Mouse (Mus musculus): ENCODE measurements around the gene Rhou.
A peak's percentile ranks its signal among the peaks of the same experiment; 100 is the strongest.

The Rhou gene

DNA sequence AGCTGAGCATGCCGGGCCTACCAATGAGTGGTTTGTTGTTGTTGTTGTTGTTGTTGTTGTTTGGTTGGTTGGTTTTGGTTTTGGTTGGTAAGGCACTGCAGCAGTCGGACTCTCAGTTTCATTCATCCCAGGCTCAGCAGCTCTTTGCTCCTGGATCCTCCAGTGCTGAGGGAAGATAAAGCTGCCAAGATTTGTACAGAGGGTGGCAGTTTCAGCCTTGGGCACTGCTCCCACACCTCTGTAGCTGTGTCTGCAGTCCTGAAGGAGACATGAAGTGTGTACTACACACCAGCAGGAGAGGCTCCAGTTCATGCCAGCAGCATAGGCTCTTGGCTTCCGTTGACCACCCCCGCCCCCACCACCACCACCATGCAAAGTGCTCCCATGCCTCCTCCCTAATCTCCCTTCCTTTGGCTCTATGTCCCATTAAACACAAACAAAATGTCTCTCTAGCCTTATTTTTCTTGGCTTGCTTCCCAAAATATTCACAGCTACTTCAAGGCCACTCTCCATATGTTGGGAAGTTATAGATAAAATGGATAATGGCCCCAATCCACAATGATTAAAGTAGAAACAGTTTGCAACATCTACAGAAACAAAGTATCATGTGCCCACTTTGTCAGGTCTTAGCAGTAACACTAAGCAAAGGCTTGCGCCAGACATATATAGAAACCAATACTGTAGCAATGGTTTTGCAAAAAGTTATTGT lies 2.2 kb upstream of the Rhou start:
- no peak for DNase-seq

DNA sequence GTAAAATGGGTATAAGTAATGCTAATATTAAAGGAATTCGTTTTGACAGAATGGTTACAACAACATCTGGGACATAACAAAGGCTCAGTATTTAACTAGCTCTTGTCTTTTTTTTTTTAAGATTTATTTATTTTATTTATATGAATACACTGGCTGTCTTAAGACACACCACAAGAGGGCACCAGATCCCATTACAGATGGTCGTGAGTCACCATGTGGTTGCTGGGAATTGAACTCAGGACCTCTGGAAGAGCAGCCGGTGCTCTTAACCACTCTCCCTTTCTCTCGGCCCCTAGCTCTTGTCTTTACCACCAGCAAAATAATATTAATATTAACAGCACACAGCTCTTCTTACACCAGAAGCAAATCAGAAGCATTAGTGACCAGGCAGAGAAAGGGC lies 1.1 kb upstream of the Rhou start:
- no peak for DNase-seq

DNA sequence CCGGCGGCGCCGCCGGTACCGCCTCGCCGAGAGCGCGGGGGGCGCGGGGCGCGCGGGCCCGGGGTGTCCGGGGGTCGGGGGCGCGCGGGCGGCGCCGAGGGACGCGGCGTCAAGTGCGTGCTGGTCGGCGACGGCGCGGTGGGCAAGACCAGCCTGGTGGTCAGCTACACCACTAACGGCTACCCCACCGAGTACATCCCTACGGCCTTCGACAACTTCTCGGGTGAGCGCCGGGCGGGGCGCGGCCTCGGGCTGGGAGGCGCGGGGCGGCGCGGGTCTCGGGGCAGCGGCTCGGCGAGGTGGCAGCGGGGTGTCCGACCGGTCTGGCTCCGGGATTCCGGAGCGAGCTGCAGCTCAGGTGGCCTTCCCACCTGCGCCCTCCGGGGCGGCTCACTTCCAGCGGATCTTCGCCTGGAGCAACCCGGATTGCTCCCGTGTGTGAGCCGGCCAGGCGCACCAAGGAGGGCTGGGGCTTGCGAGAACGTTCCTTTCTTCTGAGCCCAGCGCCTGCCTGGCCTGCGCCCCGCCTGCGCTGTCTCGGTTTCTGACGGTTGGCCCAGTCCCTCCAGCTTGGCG lies 353 bp downstream of the Rhou start:
- DNase-seq: peak; percentile 61

DNA sequence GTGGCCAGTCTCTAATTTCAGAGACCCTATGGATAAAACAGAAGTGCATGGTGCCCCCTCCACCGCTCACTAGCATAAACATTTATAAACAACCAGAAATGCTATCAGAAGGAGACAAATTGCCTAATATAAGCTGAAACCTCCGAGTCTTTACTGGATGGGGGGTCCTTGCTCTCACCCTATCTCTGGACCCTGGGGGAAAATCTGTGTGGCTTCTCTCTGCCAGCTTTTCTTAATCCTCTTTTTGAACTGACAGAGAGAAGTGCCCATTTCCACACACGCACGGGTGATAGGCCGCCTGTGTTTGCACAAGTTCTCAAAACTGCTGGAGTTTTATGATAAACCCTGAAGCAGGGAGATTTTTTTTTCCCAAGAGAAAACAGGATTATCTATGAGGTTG lies 1.0 kb downstream of the Rhou start:
- DNase-seq: no peak

DNA sequence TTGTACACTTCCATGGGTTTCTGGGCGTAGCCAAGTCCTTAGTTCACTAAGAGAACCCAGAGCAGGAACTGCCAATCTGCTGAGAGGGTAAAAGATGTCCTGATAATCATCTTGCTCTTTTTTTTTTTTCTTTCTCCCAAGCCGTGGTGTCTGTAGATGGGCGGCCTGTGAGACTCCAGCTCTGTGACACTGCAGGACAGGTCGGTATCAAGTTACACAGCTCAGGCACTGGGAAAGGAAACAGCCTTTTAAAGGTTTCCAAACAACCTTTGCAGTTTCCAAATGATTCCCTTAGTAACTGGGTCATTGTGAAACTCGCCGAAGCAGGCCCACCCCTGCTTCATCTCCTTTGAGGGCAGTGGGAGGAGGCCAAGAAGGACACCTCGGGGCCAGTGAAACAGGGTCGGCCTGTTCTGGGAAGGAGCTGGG lies 1.6 kb downstream of the Rhou start:
- DNase-seq: no peak

DNA sequence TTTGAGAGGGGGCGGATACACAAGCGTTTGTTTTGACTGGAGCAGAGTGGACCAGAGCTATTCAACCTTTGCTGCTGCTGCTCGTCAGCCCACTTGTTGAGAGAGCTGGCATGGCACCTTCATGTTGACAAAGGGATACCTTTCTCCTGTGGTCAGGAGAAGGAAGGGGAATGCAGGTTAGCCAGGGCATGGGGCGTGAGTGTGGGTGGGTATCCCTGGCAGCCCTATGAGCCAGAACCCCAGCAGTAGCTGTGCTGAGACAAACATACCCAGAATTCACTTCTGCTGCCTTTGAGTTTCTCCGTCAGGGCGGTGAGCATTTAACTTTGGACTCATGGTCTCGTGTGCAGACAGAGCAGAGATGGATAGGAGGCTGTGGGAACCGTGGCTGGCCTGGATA lies 4.1 kb downstream of the Rhou start:
- no peak for DNase-seq

DNA sequence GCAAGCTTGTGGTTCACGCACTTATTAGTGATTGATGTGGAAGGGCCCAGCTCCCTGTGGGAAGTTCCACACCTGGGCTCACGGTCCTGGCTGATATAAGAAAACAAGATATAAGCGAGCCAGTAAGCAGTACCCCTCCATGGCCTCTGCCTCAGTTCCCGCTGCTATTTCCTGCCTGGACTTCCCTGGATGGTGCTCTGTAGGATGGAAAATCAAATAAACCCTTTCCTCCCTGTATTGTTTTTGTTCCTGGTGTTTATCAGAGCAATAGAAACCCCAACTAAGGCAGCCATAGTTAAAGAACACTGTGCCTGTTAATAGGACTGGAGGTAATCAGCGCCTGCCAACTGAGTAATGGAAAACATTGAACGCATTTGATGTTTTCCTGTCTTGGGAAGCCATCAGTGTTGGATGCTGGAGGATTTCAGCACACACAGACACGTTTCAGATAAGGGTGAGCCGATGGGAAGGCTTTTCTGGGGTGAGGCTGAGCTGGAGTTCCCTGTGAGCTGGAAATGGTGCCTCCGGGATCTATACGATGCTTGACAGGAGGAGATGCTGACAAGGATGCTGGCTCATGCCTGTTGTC lies 5.8 kb downstream of the Rhou start:
- DNase-seq: no peak

DNA sequence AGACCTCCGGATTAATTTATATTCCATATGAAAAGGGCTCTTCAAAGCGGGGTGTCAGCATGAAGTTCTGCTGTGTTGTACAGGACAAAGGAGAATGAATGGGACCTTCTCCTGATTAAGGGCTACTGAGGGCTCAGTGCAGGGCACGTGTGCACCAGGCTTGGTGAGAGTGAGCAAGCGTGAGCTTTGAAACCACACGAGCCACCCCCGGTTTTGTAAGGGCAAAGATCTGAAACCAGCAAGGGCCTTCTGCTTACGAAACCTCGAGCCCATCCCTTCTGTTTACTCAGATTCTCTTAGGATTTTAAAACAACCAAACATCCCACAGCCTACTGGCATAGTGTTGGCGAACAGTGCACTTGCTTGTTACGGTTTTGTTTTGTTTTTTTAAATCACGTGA lies 7.8 kb downstream of the Rhou start:
- no peak for DNase-seq

DNA sequence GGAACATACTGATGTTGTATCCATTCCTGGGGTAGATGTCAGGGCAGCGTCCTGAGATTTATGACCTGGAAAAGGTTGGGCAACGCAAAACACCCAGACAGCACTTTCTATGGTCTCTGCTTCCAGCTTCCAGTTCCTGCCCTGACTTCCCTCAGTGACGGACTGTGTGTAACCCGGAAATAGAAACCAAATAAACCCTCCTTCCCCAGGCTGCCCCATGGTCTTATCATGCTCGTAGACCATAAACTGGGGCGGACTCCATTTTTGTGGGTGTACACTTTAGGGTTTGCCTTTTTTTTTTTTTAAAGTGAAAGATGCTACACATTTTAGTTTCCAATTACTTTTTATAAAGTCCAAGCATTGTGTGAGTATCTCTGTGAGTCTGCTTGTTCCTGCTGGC lies 11.9 kb downstream of the Rhou start:
- DNase-seq: no peak

DNA sequence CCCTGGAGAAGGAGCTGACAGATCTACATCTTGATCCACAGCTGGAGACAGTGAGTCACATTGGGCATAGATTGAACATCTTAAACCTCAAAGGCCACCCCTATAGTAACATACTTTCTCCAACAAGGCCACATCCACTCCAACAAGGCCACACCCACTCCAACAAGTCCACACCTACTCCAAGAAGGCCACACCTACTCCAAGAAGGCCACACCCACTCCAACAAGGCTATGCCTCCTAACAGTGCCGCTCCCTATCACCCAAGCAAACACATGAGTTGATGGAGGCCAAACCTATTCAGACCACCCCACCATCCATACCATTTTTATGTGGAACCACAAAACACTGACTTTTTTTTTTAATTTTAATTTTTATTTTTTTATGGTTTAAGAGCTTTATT lies 13.1 kb downstream of the Rhou start:
- no peak for DNase-seq

DNA sequence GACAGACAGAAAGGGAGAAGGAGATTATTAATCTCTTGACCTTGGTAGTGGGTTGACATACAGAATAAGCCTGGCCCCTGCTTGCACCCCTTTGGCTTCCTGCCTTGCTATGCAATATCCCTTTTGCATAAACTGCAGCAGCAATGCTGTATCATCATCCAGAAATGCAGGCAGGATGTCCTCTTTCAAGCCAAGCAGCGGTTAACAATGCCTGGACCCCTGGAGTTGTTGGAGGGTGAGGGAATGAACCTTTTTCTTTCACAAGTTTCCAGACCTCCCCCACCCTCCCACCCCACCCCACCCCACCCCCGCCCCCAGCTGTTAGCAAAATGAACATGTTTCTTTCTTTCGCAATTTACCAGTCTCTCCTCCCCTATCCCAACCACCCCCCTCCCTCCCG lies 15.0 kb downstream of the Rhou start:
- DNase-seq: no peak

DNA sequence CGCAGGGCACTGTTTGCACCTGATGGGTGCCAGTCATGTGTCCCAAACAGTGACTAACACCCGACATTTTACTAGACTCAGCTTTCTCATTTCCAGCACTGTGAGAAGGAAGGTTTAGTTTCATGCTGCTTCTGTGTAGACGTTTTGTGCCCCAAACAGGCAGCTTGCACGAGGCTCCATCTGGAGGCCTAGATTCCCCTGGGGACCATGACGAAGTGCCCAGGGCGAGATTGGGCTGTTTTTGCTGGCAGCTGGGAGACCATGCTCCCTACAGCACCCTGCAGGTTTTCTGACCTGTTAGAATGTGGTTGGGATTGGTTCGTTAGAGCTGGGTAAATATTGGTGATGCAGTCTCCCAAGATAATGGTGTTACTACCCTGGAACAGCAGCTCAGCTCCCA lies 17.0 kb downstream of the Rhou start:
- no peak for DNase-seq

DNA sequence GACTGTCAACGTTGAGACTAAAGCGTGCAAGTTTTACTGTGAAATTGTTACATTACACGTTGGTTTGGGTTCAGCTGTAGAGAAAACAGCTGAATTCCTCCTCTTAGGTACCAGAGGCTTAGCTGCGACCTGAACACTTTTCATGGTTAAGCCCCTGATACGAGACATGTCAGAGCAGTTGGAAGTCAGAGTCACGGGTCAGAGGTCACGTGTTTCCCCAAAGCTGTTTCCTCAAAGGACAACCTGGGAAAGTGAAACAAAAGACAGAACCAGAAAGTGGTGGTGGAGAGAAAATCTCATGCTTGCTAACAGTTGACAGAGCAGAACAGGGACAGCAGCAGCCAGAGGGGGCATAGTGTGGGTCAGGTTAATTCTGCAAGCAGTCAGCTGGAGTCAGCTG lies 17.7 kb downstream of the Rhou start:
- no peak for DNase-seq

DNA sequence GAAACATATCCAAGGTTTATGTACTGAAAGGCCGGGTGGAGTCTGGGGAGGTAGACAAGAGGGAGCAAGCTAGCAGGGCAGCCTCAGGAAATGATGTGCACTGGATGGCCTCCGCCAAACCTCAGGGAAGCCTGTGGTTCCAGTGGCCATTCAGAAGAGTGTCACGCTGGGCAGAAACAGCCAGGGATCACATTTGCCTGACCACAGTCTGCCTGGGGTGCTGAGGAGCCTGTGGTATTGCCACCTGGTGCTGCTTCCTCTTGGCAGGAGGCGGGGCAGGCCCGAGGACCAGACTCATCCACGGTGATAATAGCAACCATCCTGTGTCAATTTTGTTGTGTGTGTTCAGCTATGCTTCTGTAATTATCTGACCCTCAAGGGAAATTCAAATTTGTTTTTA lies 18.9 kb downstream of the Rhou start:
- DNase-seq: no peak

DNA sequence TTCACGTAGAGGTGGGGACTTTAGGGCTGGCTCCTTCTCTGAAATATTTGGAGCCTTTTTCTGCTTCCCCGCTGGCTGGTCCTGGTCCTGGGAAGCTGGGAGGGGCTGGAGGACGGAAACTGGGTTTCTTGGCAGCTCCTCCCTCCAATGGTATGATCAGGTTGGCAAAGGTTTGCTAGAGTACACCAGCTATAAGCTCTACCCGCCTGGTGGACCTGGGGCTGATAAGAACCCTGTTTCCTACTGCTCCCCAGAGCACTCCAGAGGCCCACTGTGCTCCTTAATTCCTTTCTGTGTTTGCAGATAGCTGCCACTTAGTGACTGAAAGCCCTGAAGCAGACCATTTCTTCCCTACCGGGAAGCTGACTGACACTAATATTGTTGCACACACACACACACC lies 21.9 kb downstream of the Rhou start:
- no peak for DNase-seq

DNA sequence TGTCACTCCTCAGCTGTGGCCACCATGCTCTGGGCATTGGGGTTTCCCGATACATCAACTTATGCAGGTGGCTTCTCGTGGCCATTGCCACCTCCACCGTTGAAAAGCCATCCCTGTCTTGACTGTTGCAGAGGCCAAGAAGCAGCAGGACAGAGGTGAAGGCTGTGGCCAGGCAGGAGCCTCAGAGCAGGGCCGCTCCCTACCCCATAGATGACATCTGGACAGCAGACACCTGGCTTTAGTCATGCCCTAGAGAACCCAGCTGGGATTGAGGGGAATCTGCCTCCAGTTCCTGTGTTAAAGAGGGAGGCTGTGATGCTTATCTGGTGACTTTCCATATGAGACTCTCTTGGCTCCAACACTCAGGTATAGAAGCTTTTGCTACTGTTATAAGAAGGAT lies 24.7 kb downstream of the Rhou start:
- DNase-seq: no peak

DNA sequence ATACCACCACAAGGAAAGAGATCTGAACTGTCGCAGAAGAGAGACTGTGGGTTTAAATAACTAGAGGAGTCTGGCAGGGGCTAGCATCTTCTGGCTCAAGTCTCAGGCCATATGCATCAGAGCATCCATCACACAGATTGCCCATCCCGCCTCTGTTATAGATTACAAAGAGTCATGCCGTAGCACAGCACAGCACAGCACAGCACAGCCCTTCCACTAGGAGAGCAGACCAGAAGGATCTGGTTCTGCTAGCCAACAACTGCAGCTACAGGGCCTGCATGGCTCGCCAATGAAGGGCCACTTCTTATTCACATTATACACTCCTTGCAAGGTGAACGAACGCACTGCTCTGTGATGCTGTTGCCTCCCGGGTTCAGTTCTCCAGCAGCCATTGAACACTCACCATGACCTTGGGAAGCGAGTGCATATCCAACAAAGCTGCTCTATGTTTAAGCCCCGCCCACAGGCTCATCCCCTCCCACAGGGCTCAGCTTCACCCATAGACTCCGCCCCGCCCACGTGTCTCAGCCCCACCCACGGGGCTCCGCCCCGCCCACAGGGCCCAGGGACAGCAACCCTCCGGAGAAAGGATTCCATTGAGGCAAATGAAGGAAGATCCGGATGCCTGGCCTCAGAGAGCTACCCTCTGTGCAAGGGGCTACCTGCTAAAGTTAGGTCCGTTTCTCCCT lies 28.5 kb downstream of the Rhou start:
- no peak for DNase-seq

DNA sequence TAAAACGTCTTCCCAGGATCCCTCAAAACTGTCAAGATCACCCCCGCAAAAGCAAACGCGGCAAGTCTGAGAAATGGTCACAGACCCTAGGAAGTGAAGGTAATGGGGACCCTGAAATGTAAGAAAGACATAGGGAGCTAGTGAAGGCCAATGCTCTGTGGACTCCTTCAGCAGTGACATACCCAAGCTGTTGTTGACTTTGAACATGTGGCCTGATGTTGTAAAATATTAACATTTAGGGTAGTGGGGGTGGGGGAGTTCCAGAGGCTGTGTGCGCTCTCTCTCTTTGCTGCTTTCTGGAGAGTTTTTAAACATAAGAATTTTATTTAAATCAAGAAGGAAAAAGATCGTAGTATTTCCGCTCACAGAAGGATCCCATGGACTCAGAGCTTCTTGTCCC lies 29.6 kb downstream of the Rhou start:
- DNase-seq: no peak

DNA sequence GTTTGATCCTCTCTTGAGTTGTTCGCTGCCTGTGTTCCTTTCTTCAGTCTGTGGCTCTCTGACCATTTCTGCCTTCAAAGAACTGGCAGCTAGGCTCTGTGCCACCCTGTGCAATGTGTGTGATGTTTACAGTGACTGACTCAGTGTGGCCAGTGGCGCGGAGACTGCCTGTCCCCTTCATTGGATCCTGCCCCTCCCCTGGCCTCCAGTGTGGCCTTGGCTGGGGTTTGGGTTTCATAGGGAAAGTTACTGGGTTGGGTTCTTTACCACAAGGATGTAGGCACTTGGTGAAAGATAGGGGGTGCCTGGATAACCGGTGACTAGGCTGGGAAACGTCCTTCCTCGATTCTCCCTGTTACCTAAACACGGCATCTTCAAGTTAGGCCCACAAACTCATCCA lies 31.1 kb downstream of the Rhou start:
- DNase-seq: no peak

DNA sequence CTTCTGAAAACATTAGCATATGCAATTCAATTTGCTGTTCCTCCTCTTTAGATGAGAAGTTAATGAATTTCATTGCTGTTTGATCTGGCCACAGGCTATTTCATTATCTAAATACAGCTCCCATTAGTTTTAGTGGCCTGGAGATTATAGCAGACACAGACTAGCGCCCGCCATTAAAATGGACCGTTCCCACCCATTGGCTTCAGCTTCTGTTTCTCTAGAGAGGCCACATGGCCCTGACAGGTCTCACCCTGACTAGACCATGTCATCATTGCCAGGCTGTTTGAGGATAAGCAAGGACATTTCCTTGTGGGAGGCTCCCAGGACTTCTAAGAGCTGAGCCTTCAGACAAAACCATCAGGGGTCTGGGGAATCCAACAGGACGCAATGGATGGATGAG lies 31.7 kb downstream of the Rhou start:
- no peak for DNase-seq

DNA sequence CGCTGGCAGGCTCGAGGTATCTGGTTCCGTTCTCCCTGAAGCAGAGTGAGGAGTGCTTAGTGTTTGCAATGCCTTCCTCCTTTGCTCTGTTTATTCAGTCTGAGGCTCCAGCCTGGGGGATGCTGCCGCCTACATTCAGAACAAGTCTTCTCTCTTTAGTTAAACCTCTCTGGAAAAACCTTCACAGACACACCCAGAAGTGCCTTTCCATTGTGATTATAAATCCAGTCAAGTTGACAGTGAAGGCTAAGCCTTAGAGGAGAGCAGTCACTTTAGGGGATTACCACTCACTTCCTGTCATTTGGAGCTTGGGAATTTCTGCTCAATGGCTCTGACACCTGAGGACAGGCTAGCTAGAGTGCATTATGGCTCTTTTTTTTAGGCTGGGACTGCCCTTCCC lies 34.1 kb downstream of the Rhou start:
- DNase-seq: no peak

DNA sequence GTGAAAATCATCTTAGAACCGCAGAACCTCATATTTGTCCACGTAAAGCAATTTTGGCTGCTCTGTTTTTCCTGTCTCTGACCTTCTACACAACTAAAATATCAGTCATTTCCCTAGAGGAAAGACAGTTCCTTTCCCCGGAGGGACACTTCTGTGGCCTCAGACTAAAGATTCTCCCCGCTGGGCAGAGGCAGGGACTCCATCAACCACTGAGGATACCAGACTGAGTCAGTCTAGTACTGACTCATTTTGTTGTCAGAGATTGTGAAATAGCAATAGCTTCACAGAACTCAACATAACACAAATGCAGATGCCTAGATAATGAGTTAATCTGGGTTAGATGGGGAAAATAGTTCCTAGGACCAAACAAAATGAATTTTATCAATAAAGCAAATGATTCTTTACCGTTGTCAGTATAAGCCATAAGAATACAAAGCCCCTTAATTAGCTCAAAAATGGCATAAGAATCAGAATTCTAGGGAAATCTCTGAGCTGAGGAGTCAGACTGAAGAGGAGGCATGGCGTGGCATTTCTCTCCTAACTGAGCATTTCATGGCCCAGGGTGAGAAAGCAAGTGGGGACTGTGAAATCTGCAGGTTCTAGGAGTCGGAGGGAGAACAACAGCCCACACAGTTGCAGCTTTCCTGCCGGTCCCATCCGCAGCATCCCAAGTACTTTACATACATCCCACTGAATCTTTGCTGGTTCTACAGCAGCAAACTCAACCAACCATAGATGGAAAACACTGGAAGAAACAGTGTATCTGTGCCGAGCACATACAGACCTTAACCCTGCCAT lies 38.6 kb downstream of the Rhou start:
- no peak for DNase-seq

DNA sequence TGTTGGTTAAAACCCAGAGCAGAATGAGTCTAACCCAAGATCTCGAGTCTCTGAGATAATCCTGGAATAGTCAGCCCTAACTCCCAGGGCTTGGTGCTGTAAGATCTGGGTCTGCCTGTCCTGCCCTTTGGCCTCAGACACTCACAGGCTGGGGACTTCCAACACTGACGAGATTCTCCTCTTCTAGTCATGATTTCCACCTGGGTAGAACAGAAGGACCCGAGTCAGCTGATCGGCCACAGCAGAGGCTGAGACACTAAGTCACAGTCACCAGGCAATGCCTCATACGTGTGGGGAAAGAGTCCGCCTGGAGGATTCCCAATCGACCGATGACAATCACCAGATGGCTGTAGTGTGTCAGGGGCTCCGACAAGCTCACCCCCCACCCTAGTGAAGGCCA lies 42.4 kb downstream of the Rhou start:
- DNase-seq: no peak

Measured in cerebellum, adult 11-12 months (tissue).